Mouse (Mus musculus) G1E (cell line): ENCODE measurements around the gene Tcta.

ENCODE experiments used
- CTCF ChIP-seq: IDR thresholded peaks from 2 replicates; pipeline ENCODE4 v1.5.1; 2012; ENCODE audit warnings: low read depth, low read length, inconsistent platforms, mixed read lengths
- GATA1 ChIP-seq: IDR thresholded peaks from 2 replicates; pipeline ENCODE4 v1.6.1; 2012; ENCODE audit warnings: borderline replicate concordance, low read length, inconsistent platforms, mixed read lengths
- GATA2 ChIP-seq: IDR thresholded peaks from 2 replicates; pipeline ENCODE4 v1.6.1; 2012; ENCODE audit warnings: low read depth, low read length, inconsistent platforms, borderline replicate concordance
- POLR2AphosphoS5 ChIP-seq: IDR thresholded peaks from 2 replicates; pipeline ENCODE4 v1.6.1; 2012; ENCODE audit warnings: low read depth, low read length, inconsistent platforms; ENCODE audit not compliant: insufficient replicate concordance
- TAL1 ChIP-seq: conservative IDR thresholded peaks from 2 replicates; pipeline ENCODE4 v1.6.1; 2012; ENCODE audit warnings: low read depth, low read length, inconsistent platforms, mixed read lengths

- no peak for TF ChIP-seq CTCF
- no peak for TF ChIP-seq GATA2
- TF ChIP-seq GATA1: no peak
- TF ChIP-seq POLR2AphosphoS5: no peak
- TF ChIP-seq TAL1: no peak
These were observed 11.6 kb upstream of the Tcta start for GRCm38 (mm10) chr9:108317572-108317971.
